Mouse (Mus musculus) hindbrain, postnatal 0 days (tissue): ENCODE data around the gene Ppp2r5a. TPM values are rescaled to one million over a fixed set of nuclear protein-coding genes. Genes with fewer than 3 reads are reported as not detected.

Source experiments
- ATAC-seq: fragments of 200-750 bp; cut with Nextera tagmentation; 2 replicates; pipeline ENCODE4 v1.8.0; 2017; ENCODE audit warnings: mild to moderate bottlenecking, moderate TSS enrichment, moderate library complexity
- DNase-seq: peaks from one replicate; pipeline ENCODE4 v3.0.0-alpha.2; 2015; ENCODE audit warnings: low spot score
- H3K27ac ChIP-seq: fragments of 300-500 bp; sonication (generic); 2 replicates; pipeline ENCODE4 v1.5.1; 2014; ENCODE audit warnings: mild to moderate bottlenecking
- H3K27me3 ChIP-seq: fragments of 300-500 bp; sonication (generic); 2 replicates; pipeline ENCODE4 v1.6.1; 2014; ENCODE audit warnings: low read length, mixed read lengths; ENCODE audit not compliant: insufficient read depth
- H3K36me3 ChIP-seq: fragments of 300-500 bp; sonication (generic); 2 replicates; pipeline ENCODE4 v1.6.1; 2014; ENCODE audit warnings: low read length, mixed read lengths; ENCODE audit not compliant: insufficient read depth
- H3K4me1 ChIP-seq: fragments of 300-500 bp; sonication (generic); 2 replicates; pipeline ENCODE4 v1.6.1; 2014; ENCODE audit warnings: antibody characterized with exemption, low read length, mixed read lengths; ENCODE audit not compliant: insufficient read depth
- H3K4me2 ChIP-seq: fragments of 300-500 bp; sonication (generic); 2 replicates; pipeline ENCODE4 v1.6.1; 2014; ENCODE audit warnings: low read depth, mild to moderate bottlenecking, low read length, moderate library complexity, mixed read lengths
- H3K4me3 ChIP-seq: fragments of 300-500 bp; sonication (generic); 2 replicates; pipeline ENCODE4 v1.5.1; 2014; ENCODE audit warnings: low read length
- H3K9ac ChIP-seq: fragments of 300-500 bp; sonication (generic); replicated peaks from 2 replicates; pipeline ENCODE4 v1.6.1; 2014; ENCODE audit warnings: mild to moderate bottlenecking, low read length, moderate library complexity, mixed read lengths
- H3K9me3 ChIP-seq: fragments of 300-500 bp; sonication (generic); 2 replicates; pipeline ENCODE4 v1.6.1; 2016; ENCODE audit warnings: low read length, mixed read lengths
- CTCF ChIP-seq: IDR thresholded peaks from 2 replicates; pipeline ENCODE4 v1.5.1; 2016; ENCODE audit warnings: antibody characterized with exemption, control low read depth, low read depth
- WGBS: fragments of 180-500 bp; shearing (Covaris S2); extraction: QIAGEN DNeasy Blood & Tissue Kit; methylation state at CpG from one replicate; pipeline ENCODE4 v1.1.7; 2014; 5-methylcytosine and 5-hydroxymethylcytosine counted together
- polyA plus RNA-seq: library from polyadenylated mRNA; unstranded; fragments of >200 nt; fragmentation: Nextera tagmentation; extraction: Ambion mirVana; gene quantifications from 2 replicates; pipeline ENCODE4 v1.2.1, GENCODE M21; 2015
- total RNA-seq: library from RNA; depleted of rRNA; stranded (reverse); fragments of >200 nt; gene quantifications from 2 replicates; pipeline ENCODE4 v1.2.3, GENCODE M21; 2014

The Ppp2r5a gene
- total and polyA plus RNA-seq, 2 experiments from 2014 or later = 12.8 to 54.0 TPM

DNA sequence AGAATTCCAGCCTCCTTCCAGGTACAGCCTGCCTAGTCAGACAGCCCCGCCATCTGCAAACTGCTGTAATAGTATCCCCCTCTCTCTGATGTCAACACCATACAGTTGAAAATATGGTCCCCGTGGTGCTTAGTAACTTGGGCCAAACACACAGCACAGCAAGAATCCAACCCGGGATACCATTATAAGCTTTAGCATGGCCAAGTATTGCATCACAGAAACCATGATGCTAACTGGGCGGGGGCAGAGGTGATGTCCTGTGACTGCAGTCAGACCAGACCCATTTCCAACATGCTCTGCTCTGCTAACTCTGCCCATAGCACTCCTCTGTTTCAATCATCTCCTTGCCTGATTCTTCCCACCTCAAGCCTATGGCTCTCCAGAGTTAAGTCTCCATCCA lies 89.1 kb downstream of the Ppp2r5a start:
- Histone ChIP-seq H3K9ac (no peak overlapping the region), H3K27ac (no peak overlapping the region), H3K4me2 (no peak overlapping the region), H3K4me1 (peaks cover 4% of the 10 kb centered on the region; the same call in 1 of the 2 replicates), H3K9me3 (no peaks in the 10 kb centered on the region), H3K27me3 (no peaks in the 10 kb centered on the region), H3K4me3 (no peak overlapping the region), H3K36me3 (no peaks in the 10 kb centered on the region)
- WGBS = 83% methylated on average over 4 of the region's 4 CpGs
- no peak for ATAC-seq
- TF ChIP-seq CTCF = no peak
- DNase-seq = no peak

DNA sequence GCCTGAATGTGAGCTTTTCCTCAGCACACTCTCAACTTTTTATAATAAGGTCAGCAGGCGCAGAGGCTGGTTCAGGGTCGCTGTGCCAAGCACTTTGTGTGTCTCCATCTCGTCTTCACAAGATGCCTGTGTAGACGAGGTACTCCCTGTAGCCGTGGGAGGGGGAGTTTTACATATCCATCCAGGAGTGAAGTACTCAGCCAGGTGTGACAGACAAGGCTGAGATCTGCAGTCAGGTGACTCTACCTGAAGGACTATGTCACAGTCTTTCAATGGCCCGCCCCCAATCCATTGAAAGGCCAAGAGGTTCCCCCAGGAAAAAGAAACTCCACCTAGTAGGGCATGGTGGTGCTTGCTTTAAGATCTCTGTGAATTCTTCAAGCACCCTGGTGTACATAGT lies 89.9 kb downstream of the Ppp2r5a start:
- ATAC-seq (no peak), DNase-seq (no peak)
- peaks cover 4% of the 10 kb centered on the region; the same call in 1 of the 2 replicates for H3K4me1 ChIP-seq
- H3K4me3 ChIP-seq = peak overlapping the region; percentile 46; the same call in 1 of the 2 replicates
- no peaks in the 10 kb centered on the region for H3K27me3 ChIP-seq
- WGBS = 75% methylated on average over 6 of the region's 6 CpGs
- H3K36me3 ChIP-seq = no peaks in the 10 kb centered on the region
- H3K4me2 ChIP-seq = peak overlapping the region; percentile 55
- H3K27ac ChIP-seq = no peak overlapping the region
- no peak overlapping the region for H3K9ac ChIP-seq
- TF ChIP-seq CTCF = no peak
- H3K9me3 ChIP-seq = no peaks in the 10 kb centered on the region

- H3K36me3 ChIP-seq = peaks cover 6% of the 10 kb centered on the region; the same call in 1 of the 2 replicates
- WGBS = under 1% methylated on average over 14 of the region's 14 CpGs
- DNase-seq (peak; percentile 81), ATAC-seq (peak; percentile 90)
- H3K4me1 ChIP-seq = peaks cover 4% of the 10 kb centered on the region; the same call in 1 of the 2 replicates
- no peak overlapping the region for H3K27ac ChIP-seq
- no peaks in the 10 kb centered on the region for H3K27me3 ChIP-seq
- TF ChIP-seq CTCF = peak; percentile 93
- peak overlapping the region; percentile 46 for H3K4me3 ChIP-seq
- peak overlapping the region; percentile 55 for H3K4me2 ChIP-seq
- H3K9ac ChIP-seq = peak overlapping the region; percentile 43; the same call in 1 of the 2 replicates
- no peaks in the 10 kb centered on the region for H3K9me3 ChIP-seq
Measured at GRCm38 (mm10) chr1:191312513-191312941, 90.5 kb downstream of the Ppp2r5a start.

DNA sequence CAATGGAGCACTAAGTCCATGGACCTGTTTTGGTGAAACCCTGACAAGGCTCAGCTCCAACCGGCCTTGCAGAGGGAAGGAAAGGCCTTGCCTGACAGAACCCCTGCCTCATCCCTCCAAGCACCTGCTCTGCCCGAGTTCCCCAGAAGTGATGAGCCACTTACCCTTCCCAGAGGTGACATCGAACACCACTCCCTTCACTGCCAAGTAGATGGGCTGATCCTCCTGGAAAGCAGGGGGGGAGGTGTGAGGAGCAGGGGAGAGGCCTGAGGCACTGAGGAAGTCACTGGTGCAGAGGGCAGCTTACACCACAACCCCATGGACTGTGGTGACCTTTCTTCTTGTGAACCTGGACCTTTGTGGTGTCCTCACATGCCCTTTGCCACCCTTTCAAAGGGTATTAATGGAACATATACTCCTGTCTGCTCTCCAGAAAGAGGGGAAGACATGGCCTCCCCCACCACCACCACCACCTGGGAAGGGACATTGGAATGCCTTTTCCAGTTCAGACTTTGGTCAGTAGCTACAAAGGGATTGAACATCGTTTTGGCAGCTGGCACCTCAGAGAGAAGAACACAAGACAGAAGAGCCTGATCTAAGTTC lies 91.7 kb downstream of the Ppp2r5a start:
- 79% methylated on average over 4 of the region's 4 CpGs for WGBS
- H3K9me3 ChIP-seq = no peaks in the 10 kb centered on the region
- TF ChIP-seq CTCF = no peak

DNA sequence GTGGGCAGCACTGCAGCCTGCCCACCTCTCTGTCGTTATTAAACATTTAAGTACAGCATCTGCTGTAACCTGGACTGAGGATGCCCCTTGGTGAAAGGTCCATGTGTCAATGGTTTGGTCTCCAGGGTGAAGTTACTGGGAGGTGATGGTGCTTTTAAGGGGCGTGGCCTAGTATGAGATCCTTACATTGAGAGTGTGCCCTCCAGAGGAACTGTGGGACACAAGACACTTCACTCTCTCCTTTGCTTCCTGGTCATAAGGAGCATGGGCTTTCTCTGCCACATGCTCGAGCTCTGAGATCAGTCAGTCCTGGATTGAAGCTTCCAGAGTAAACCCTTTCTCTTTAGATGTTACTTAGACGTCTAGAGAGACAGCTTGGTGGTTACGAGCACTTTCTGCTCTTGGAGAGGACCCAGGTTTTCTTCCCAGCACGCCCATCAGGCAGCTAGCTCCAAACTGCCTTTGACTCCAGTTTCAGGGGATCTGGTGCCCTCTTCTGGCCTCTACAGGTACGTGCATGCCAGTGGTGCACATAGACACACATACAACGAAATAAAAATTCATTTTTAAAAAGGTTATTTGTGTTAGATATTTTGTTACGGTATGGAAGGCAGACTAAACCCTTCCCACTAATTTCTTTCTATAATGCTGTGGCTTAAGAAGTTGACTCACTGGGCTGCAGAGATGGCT lies 95.2 kb downstream of the Ppp2r5a start:
- DNase-seq (no peak), ATAC-seq (no peak)
- no peaks in the 10 kb centered on the region for H3K9me3 ChIP-seq
- H3K4me2 ChIP-seq = no peak overlapping the region
- no peaks in the 10 kb centered on the region for H3K27me3 ChIP-seq
- no peak overlapping the region for H3K4me3 ChIP-seq
- peak; percentile 54 for TF ChIP-seq CTCF
- peaks cover 6% of the 10 kb centered on the region; the same call in 1 of the 2 replicates for H3K36me3 ChIP-seq
- H3K4me1 ChIP-seq = no peaks in the 10 kb centered on the region
- H3K9ac ChIP-seq = no peak overlapping the region
- WGBS = 85% methylated on average over 9 of the region's 9 CpGs
- no peak overlapping the region for H3K27ac ChIP-seq

More for the DNA sequence above, 91.7 kb downstream of the Ppp2r5a start:
- Histone ChIP-seq H3K4me1 (no peaks in the 10 kb centered on the region), H3K4me2 (no peak overlapping the region), H3K9ac (no peak overlapping the region), H3K27ac (no peak overlapping the region), H3K27me3 (no peaks in the 10 kb centered on the region), H3K4me3 (no peak overlapping the region), H3K36me3 (peaks cover 6% of the 10 kb centered on the region; the same call in 1 of the 2 replicates)
- ATAC-seq (no peak), DNase-seq (no peak)

- WGBS = 85% methylated on average over 9 of the region's 9 CpGs
- Histone ChIP-seq H3K36me3 (peaks cover 6% of the 10 kb centered on the region; the same call in 1 of the 2 replicates), H3K9ac (no peak overlapping the region), H3K4me3 (no peak overlapping the region), H3K27ac (no peak overlapping the region), H3K27me3 (no peaks in the 10 kb centered on the region), H3K4me2 (no peak overlapping the region), H3K4me1 (no peaks in the 10 kb centered on the region), H3K9me3 (no peaks in the 10 kb centered on the region)
- no peak for DNase-seq
- no peak for ATAC-seq
- TF ChIP-seq CTCF = peak; percentile 50
Measured at GRCm38 (mm10) chr1:191306316-191306715, 96.8 kb downstream of the Ppp2r5a start.
